Mouse (Mus musculus) MEL (cell line): ENCODE results near the gene Triobp. TPM values are rescaled to one million over a fixed set of nuclear protein-coding genes. Genes with fewer than 3 reads are reported as not detected.

Source experiments
- DNase-seq: peaks from one replicate; pipeline ENCODE4 v3.0.0; 2011; ENCODE audit warnings: low read depth, low spot score
- H3K27ac ChIP-seq: 2 replicates; pipeline ENCODE4 v1.5.1; 2012; ENCODE audit warnings: low read depth, mild to moderate bottlenecking, control low read depth, low read length, moderate library complexity; ENCODE audit not compliant: control insufficient read depth
- H3K27me3 ChIP-seq, 2 experiments: fragments of 150-350 bp in 1 of 2; sonication (generic) in 1 of 2; 2 replicates each; pipeline ENCODE4 v1.6.1; 2012; ENCODE audit warnings: low read length in 2 of 2, mild to moderate bottlenecking in 2 of 2, improper control_type of control experiment in 1 of 2, moderate library complexity in 1 of 2; ENCODE audit not compliant: insufficient read depth in 2 of 2, control insufficient read depth in 1 of 2
- H3K36me3 ChIP-seq, 2 experiments: 2 replicates each; pipeline ENCODE4 v1.6.1; 2012 to 2014; ENCODE audit warnings: low read length in 2 of 2, improper control_type of control experiment in 1 of 2, inconsistent platforms in 1 of 2, mild to moderate bottlenecking in 1 of 2; ENCODE audit not compliant: insufficient read depth in 2 of 2, control insufficient read depth in 1 of 2
- H3K4me1 ChIP-seq, 2 experiments: fragments of 150-350 bp in 1 of 2; sonication (generic) in 1 of 2; 2 replicates each; pipeline ENCODE4 v1.6.1; 2012; ENCODE audit warnings: low read length in 2 of 2, improper control_type of control experiment in 1 of 2, mild to moderate bottlenecking in 1 of 2; ENCODE audit not compliant: insufficient read depth in 2 of 2, control insufficient read depth in 1 of 2
- H3K4me3 ChIP-seq, 2 experiments: fragments of 150-350 bp in 1 of 2; sonication (generic) in 1 of 2; 2 replicates each; pipeline ENCODE4 v1.5.1; 2012; ENCODE audit warnings: low read depth in 2 of 2, low read length in 2 of 2, mild to moderate bottlenecking in 2 of 2, moderate library complexity in 2 of 2, control low read depth in 1 of 2, improper control_type of control experiment in 1 of 2; ENCODE audit not compliant: control insufficient read depth in 1 of 2, insufficient read depth in 1 of 2
- H3K79me2 ChIP-seq: 2 replicates; pipeline ENCODE4 v1.6.1; 2012; ENCODE audit warnings: mild to moderate bottlenecking, low read length, moderate library complexity; ENCODE audit not compliant: control insufficient read depth, poor library complexity, insufficient read depth
- H3K9ac ChIP-seq: 2 replicates; pipeline ENCODE4 v1.6.1; 2012; ENCODE audit warnings: low read depth, mild to moderate bottlenecking, control low read depth, low read length, moderate library complexity; ENCODE audit not compliant: control insufficient read depth, poor library complexity, severe bottlenecking
- H3K9me3 ChIP-seq: fragments of 150-350 bp; sonication (generic); replicated peaks from 2 replicates; pipeline ENCODE4 v1.6.1; 2012; ENCODE audit warnings: mild to moderate bottlenecking, low read length, improper control_type of control experiment, moderate library complexity; ENCODE audit not compliant: insufficient read depth
- BHLHE40 ChIP-seq: IDR thresholded peaks from 2 replicates; pipeline ENCODE4 v1.6.1; 2012; ENCODE audit warnings: low read depth, mild to moderate bottlenecking, inconsistent platforms, low read length, improper control_type of control experiment, borderline replicate concordance
- CHD1 ChIP-seq: IDR thresholded peaks from 2 replicates; pipeline ENCODE4 v1.6.1; 2012; ENCODE audit warnings: low read depth, mild to moderate bottlenecking, inconsistent platforms, low read length, improper control_type of control experiment
- CHD2 ChIP-seq: IDR thresholded peaks from 2 replicates; pipeline ENCODE4 v1.6.1; 2011; ENCODE audit warnings: low read length, improper control_type of control experiment
- CTCF ChIP-seq, 3 experiments: IDR thresholded peaks in 2 of 3; conservative IDR thresholded peaks in 1 of 3; 2 replicates each; pipeline ENCODE4 v1.5.1; 2011 to 2012; ENCODE audit warnings: low read length in 3 of 3, low read depth in 2 of 3, mild to moderate bottlenecking in 2 of 3, improper control_type of control experiment in 1 of 3, inconsistent platforms in 1 of 3, mixed read lengths in 1 of 3, moderate library complexity in 1 of 3; ENCODE audit not compliant: control insufficient read depth in 1 of 3, insufficient read depth in 1 of 3, poor library complexity in 1 of 3, severe bottlenecking in 1 of 3
- E2F4 ChIP-seq: IDR thresholded peaks from 2 replicates; pipeline ENCODE4 v1.6.1; 2011; ENCODE audit warnings: low read depth, low read length, improper control_type of control experiment, borderline replicate concordance
- ELF1 ChIP-seq: IDR thresholded peaks from 2 replicates; pipeline ENCODE4 v1.6.1; 2014; ENCODE audit warnings: low read depth, mild to moderate bottlenecking, inconsistent platforms, low read length, improper control_type of control experiment, moderate library complexity
- EP300 ChIP-seq, 2 experiments: IDR thresholded peaks; 2 replicates each; pipeline ENCODE4 v1.6.1; 2011; ENCODE audit warnings: improper control_type of control experiment in 2 of 2, low read length in 2 of 2, low read depth in 1 of 2, mild to moderate bottlenecking in 1 of 2
- ETS1 ChIP-seq: IDR thresholded peaks from 2 replicates; pipeline ENCODE4 v1.6.1; 2012; ENCODE audit warnings: low read depth, mild to moderate bottlenecking, inconsistent platforms, low read length, improper control_type of control experiment, moderate library complexity
- GABPA ChIP-seq: IDR thresholded peaks from 2 replicates; pipeline ENCODE4 v1.6.1; 2012; ENCODE audit warnings: low read depth, mild to moderate bottlenecking, inconsistent platforms, low read length, improper control_type of control experiment, moderate library complexity
- GATA1 ChIP-seq: IDR thresholded peaks from 2 replicates; pipeline ENCODE4 v1.6.1; 2011; ENCODE audit warnings: low read depth, low read length, improper control_type of control experiment
- HCFC1 ChIP-seq: IDR thresholded peaks from 2 replicates; pipeline ENCODE4 v1.6.1; 2012; ENCODE audit warnings: low read depth, mild to moderate bottlenecking, inconsistent platforms, low read length, improper control_type of control experiment, moderate library complexity
- JUND ChIP-seq: IDR thresholded peaks from 2 replicates; pipeline ENCODE4 v1.6.1; 2011; ENCODE audit warnings: low read depth, mild to moderate bottlenecking, improper control_type of control experiment, low read length
- KAT2A ChIP-seq: conservative IDR thresholded peaks from 2 replicates; pipeline ENCODE4 v1.6.1; 2012; ENCODE audit warnings: low read depth, low read length, improper control_type of control experiment, inconsistent platforms
- MAX ChIP-seq: IDR thresholded peaks from 2 replicates; pipeline ENCODE4 v1.6.1; 2011; ENCODE audit warnings: low read length, improper control_type of control experiment
- MAZ ChIP-seq: IDR thresholded peaks from 2 replicates; pipeline ENCODE4 v1.6.1; 2012; ENCODE audit warnings: low read depth, mild to moderate bottlenecking, inconsistent platforms, low read length, improper control_type of control experiment
- MEF2A ChIP-seq: IDR thresholded peaks from 2 replicates; pipeline ENCODE4 v1.6.1; 2014; ENCODE audit warnings: low read depth, mild to moderate bottlenecking, inconsistent platforms, low read length, improper control_type of control experiment; ENCODE audit not compliant: poor library complexity, insufficient replicate concordance, severe bottlenecking; ENCODE audit errors: extremely low read depth
- MXI1 ChIP-seq: IDR thresholded peaks from 2 replicates; pipeline ENCODE4 v1.6.1; 2011; ENCODE audit warnings: mild to moderate bottlenecking, low read depth, low read length, improper control_type of control experiment
- MYB ChIP-seq: IDR thresholded peaks from 2 replicates; pipeline ENCODE4 v1.6.1; 2011; ENCODE audit warnings: mild to moderate bottlenecking, low read depth, low read length, improper control_type of control experiment
- NELFE ChIP-seq: IDR thresholded peaks from 2 replicates; pipeline ENCODE4 v1.6.1; 2011; ENCODE audit warnings: low read depth, low read length, improper control_type of control experiment
- NRF1 ChIP-seq: IDR thresholded peaks from 2 replicates; pipeline ENCODE4 v1.6.1; 2014; ENCODE audit warnings: low read depth, mild to moderate bottlenecking, inconsistent platforms, low read length, improper control_type of control experiment, moderate library complexity; ENCODE audit not compliant: poor library complexity, insufficient read depth, severe bottlenecking
- POLR2A ChIP-seq, 2 experiments: IDR thresholded peaks; 2 replicates each; pipeline ENCODE4 v1.6.1; 2011 to 2012; ENCODE audit warnings: low read length in 2 of 2, mild to moderate bottlenecking in 2 of 2, control low read depth in 1 of 2, improper control_type of control experiment in 1 of 2, low read depth in 1 of 2, moderate library complexity in 1 of 2; ENCODE audit not compliant: control insufficient read depth in 1 of 2, insufficient read depth in 1 of 2, poor library complexity in 1 of 2
- POLR2AphosphoS2 ChIP-seq: IDR thresholded peaks from 2 replicates; pipeline ENCODE4 v1.6.1; 2011; ENCODE audit warnings: low read length, improper control_type of control experiment
- POLR2AphosphoS5 ChIP-seq: IDR thresholded peaks from 2 replicates; pipeline ENCODE4 v1.6.1; 2012; ENCODE audit warnings: low read depth, borderline replicate concordance, mild to moderate bottlenecking, inconsistent platforms, low read length, moderate library complexity, mixed read lengths
- RAD21 ChIP-seq: IDR thresholded peaks from 2 replicates; pipeline ENCODE4 v1.6.1; 2011; ENCODE audit warnings: mild to moderate bottlenecking, low read depth, low read length, improper control_type of control experiment
- RCOR1 ChIP-seq: IDR thresholded peaks from 2 replicates; pipeline ENCODE4 v1.6.1; 2012; ENCODE audit warnings: low read depth, mild to moderate bottlenecking, inconsistent platforms, low read length, improper control_type of control experiment
- SIN3A ChIP-seq: IDR thresholded peaks from 2 replicates; pipeline ENCODE4 v1.6.1; 2012; ENCODE audit warnings: low read length, improper control_type of control experiment, inconsistent platforms
- SMC3 ChIP-seq: IDR thresholded peaks from 2 replicates; pipeline ENCODE4 v1.6.1; 2011; ENCODE audit warnings: low read depth, low read length, improper control_type of control experiment
- TAL1 ChIP-seq: IDR thresholded peaks from 2 replicates; pipeline ENCODE4 v1.6.1; 2012; ENCODE audit warnings: mild to moderate bottlenecking, inconsistent platforms, low read length, moderate library complexity, mixed read lengths
- TBP ChIP-seq: IDR thresholded peaks from 2 replicates; pipeline ENCODE4 v1.8.0; 2011; ENCODE audit warnings: low read depth, low read length, improper control_type of control experiment
- TCF12 ChIP-seq: IDR thresholded peaks from 2 replicates; pipeline ENCODE4 v1.6.1; 2014; ENCODE audit warnings: low read depth, mild to moderate bottlenecking, inconsistent platforms, low read length, improper control_type of control experiment, moderate library complexity
- UBTF ChIP-seq: IDR thresholded peaks from 2 replicates; pipeline ENCODE4 v1.6.1; 2012; ENCODE audit warnings: low read depth, mild to moderate bottlenecking, inconsistent platforms, low read length, improper control_type of control experiment, moderate library complexity, borderline replicate concordance; ENCODE audit not compliant: insufficient read depth
- USF1 ChIP-seq: IDR thresholded peaks from 2 replicates; pipeline ENCODE4 v1.6.1; 2014; ENCODE audit warnings: low read depth, mild to moderate bottlenecking, inconsistent platforms, low read length, improper control_type of control experiment, moderate library complexity
- USF2 ChIP-seq, 2 experiments: IDR thresholded peaks; 2 replicates each; pipeline ENCODE4 v1.6.1; 2011 to 2012; ENCODE audit warnings: improper control_type of control experiment in 2 of 2, low read length in 2 of 2, borderline replicate concordance in 1 of 2, inconsistent platforms in 1 of 2, low read depth in 1 of 2, mild to moderate bottlenecking in 1 of 2; ENCODE audit not compliant: insufficient read depth in 1 of 2
- ZC3H11A ChIP-seq: IDR thresholded peaks from 2 replicates; pipeline ENCODE4 v1.6.1; 2012; ENCODE audit warnings: low read depth, mild to moderate bottlenecking, inconsistent platforms, low read length, improper control_type of control experiment
- ZKSCAN1 ChIP-seq: IDR thresholded peaks from 2 replicates; pipeline ENCODE4 v1.6.1; 2012; ENCODE audit warnings: low read depth, mild to moderate bottlenecking, inconsistent platforms, low read length, improper control_type of control experiment, moderate library complexity
- ZMIZ1 ChIP-seq: IDR thresholded peaks from 2 replicates; pipeline ENCODE4 v1.6.1; 2012; ENCODE audit warnings: low read depth, mild to moderate bottlenecking, inconsistent platforms, low read length, improper control_type of control experiment, moderate library complexity
- ZNF384 ChIP-seq: IDR thresholded peaks from 2 replicates; pipeline ENCODE4 v1.6.1; 2012; ENCODE audit warnings: low read depth, mild to moderate bottlenecking, inconsistent platforms, low read length, improper control_type of control experiment
- polyA plus RNA-seq, 2 experiments: library from polyadenylated mRNA; stranded (reverse) in 1 of 2; unstranded in 1 of 2; fragments of >175 nt in 1 of 2; fragments of >200 nt in 1 of 2; gene quantifications; 2 replicates each; pipeline versions ENCODE4 v1.2.1 to v1.2.4; 2012; ENCODE audit warnings: low replicate concordance in 2 of 2, low read depth in 1 of 2; ENCODE audit not compliant: insufficient read length in 2 of 2, insufficient read depth in 1 of 2, missing spikeins in 1 of 2
- total RNA-seq: library from RNA; depleted of rRNA; stranded (reverse); fragments of 300-350 nt; gene quantifications from 2 replicates; pipeline ENCODE4 v1.2.3, GENCODE M21; 2012

Gene Triobp
- total and polyA plus RNA-seq, 3 experiments = 18.4 to 31.3 TPM; not detected in 1

GRCm38 (mm10) chr15:78931577-78931976 is 15.9 kb upstream of the Triobp start:
- H3K4me3 ChIP-seq = no peak overlapping the region
- H3K9me3 ChIP-seq = no peaks in the 10 kb centered on the region
- H3K27me3 ChIP-seq = no peaks in the 10 kb centered on the region
- peak; percentile 94 for DNase-seq
- peaks cover 23% of the 10 kb centered on the region for H3K79me2 ChIP-seq
- peak overlapping the region; percentile 6; the same call in 1 of the 2 replicates for H3K27ac ChIP-seq
- H3K9ac ChIP-seq = no peak overlapping the region
- H3K36me3 ChIP-seq = peaks cover 0 to 17% of the 10 kb centered on the region in 2 experiments; a peak in 2 of 4 replicates
- H3K4me1 ChIP-seq = peaks cover 3 to 29% of the 10 kb centered on the region in 2 experiments; a peak in 3 of 4 replicates
- TF ChIP-seq UBTF (no peak), GABPA (no peak), SIN3A (peak; percentile 63), ZNF384 (no peak), ELF1 (0 out of 2 replicates have a peak, but pooled peaks have one; percentile 37), MEF2A (no peak), MYB (no peak), TCF12 (no peak), CHD1 (no peak), KAT2A (no peak), POLR2AphosphoS2 (no peak), BHLHE40 (no peak), CTCF (IDR thresholded peaks at IDR 0.05 in 2 of 3, conservative IDR thresholded peaks at IDR 0.05 in 1 of 3; ENCODE audit: control insufficient read depth in 1 of 3, insufficient read depth in 1 of 3, low read depth in 2 of 3, low read length in 3 of 3, poor library complexity in 1 of 3, severe bottlenecking in 1 of 3) (peak; percentile 80 to 92 (median 86)), SMC3 (peak; percentile 92), RCOR1 (no peak), TAL1 (no peak), ETS1 (peak; percentile 32; the same call in 1 of the 2 replicates), TBP (peak; percentile 53; the same call in 1 of the 2 replicates), NRF1 (no peak), ZKSCAN1 (no peak), ZC3H11A (peak; percentile 53), RAD21 (peak; percentile 68), JUND (peak; percentile 25; the same call in 1 of the 2 replicates), USF1 (no peak), E2F4 (no peak), CHD2 (no peak), NELFE (no peak), ZMIZ1 (no peak), MAX (no peak; the same call in 1 of the 2 replicates), POLR2AphosphoS5 (no peak), POLR2A (IDR thresholded peaks at IDR 0.05; ENCODE audit: control insufficient read depth in 1 of 2, insufficient read depth in 1 of 2, low read depth in 1 of 2, low read length in 2 of 2, poor library complexity in 1 of 2) (no peak), MXI1 (peak; percentile 50), MAZ (peak; percentile 59; the same call in 1 of the 2 replicates), USF2 (IDR thresholded peaks at IDR 0.05; ENCODE audit: borderline replicate concordance in 1 of 2, insufficient read depth in 1 of 2, low read depth in 1 of 2, low read length in 2 of 2) (no peak), EP300 (IDR thresholded peaks at IDR 0.05; ENCODE audit: low read depth in 1 of 2, low read length in 2 of 2) (no peak), GATA1 (no peak), HCFC1 (peak; percentile 52; the same call in 1 of the 2 replicates)
